Mouse (Mus musculus) splenic B cell, adult 2 months (primary cell): ENCODE measurements at regions not wholly inside any gene's neighbourhood (a gene's known extent, or its start where the extent isn't known, plus 50 kb on each side); places are given as distances from the start of the nearest gene placed in this dataset.

Experiments used
- DNase-seq: peaks from one replicate; pipeline ENCODE4 v3.0.0-alpha.2; 2011; ENCODE audit warnings: low read depth, low spot score
- H3K27me3 ChIP-seq: 2 replicates; pipeline ENCODE4 v1.6.1; 2012; ENCODE audit warnings: mild to moderate bottlenecking, low read length, moderate library complexity, mixed read lengths; ENCODE audit not compliant: control insufficient read depth, poor library complexity, insufficient read depth, severe bottlenecking
- H3K36me3 ChIP-seq: 2 replicates; pipeline ENCODE4 v1.6.1; 2012; ENCODE audit warnings: mild to moderate bottlenecking, low read length, moderate library complexity, mixed read lengths; ENCODE audit not compliant: control insufficient read depth, poor library complexity, insufficient read depth, severe bottlenecking

GRCm38 (mm10) chr2:172809306-172809705 lies 130.8 kb downstream of the Bmp7 start:
- Histone ChIP-seq H3K36me3 (no peaks in the 10 kb centered on the region), H3K27me3 (no peaks in the 10 kb centered on the region)
- no peak for DNase-seq

GRCm38 (mm10) chr2:172813319-172813718 lies 126.8 kb downstream of the Bmp7 start:
- no peaks in the 10 kb centered on the region for H3K27me3 ChIP-seq
- H3K36me3 ChIP-seq = no peaks in the 10 kb centered on the region
- no peak for DNase-seq

GRCm38 (mm10) chr2:172813906-172814305 lies 126.2 kb downstream of the Bmp7 start:
- no peak for DNase-seq
- H3K27me3 ChIP-seq = no peaks in the 10 kb centered on the region
- H3K36me3 ChIP-seq = no peaks in the 10 kb centered on the region

GRCm38 (mm10) chr2:172815146-172815545 lies 125.0 kb downstream of the Bmp7 start:
- DNase-seq = no peak
- no peaks in the 10 kb centered on the region for H3K36me3 ChIP-seq
- no peaks in the 10 kb centered on the region for H3K27me3 ChIP-seq

- Histone ChIP-seq H3K36me3 (no peaks in the 10 kb centered on the region), H3K27me3 (no peaks in the 10 kb centered on the region)
- DNase-seq = no peak
Measured at GRCm38 (mm10) chr2:172817058-172817745, 122.9 kb downstream of the Bmp7 start.
